Mouse (Mus musculus) right cerebral cortex, postnatal 36 days (tissue): ENCODE data around the gene Cope.
A peak's percentile ranks its signal among the peaks of the same experiment; 100 is the strongest.

Experiments used
- DNase-seq, 2 experiments: peaks; one replicate each; pipeline ENCODE4 v3.0.0; 2022; ENCODE audit warnings: low spot score in 2 of 2, mixed read lengths in 1 of 2

Cope gene

DNA sequence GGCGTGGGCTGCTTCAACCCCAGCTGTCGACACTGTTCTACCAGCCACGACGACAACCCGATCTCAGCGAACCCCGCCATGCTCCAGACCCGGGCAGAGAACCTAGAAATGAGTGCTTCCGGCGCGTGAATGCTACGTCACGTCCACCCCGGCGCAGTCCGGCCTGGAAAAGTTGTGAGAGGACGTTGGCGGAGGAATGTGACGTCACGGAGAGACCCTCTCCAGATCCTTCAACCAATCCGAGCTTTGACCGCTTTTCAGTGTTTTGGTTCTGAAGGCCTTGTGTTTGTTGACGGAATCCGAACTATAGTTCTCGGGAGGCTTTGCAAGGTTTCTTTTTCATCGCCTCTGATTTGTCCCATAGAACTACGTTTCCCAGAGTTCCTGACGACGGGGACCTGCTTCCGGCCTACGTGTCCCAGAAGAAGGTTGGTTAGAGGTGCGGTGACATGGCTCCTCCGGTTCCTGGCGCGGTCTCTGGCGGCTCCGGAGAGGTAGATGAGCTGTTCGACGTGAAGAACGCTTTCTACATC, at the start of gene Cope, which contains the start of gene Ddx49:
TSS of gene Cope (plus strand) at position 161 of the 533 bp plus-strand sequence.
TSS of gene Ddx49 (minus strand) at position 132 of the 533 bp plus-strand sequence.
- peak; percentile 94 to 95 for DNase-seq

DNA sequence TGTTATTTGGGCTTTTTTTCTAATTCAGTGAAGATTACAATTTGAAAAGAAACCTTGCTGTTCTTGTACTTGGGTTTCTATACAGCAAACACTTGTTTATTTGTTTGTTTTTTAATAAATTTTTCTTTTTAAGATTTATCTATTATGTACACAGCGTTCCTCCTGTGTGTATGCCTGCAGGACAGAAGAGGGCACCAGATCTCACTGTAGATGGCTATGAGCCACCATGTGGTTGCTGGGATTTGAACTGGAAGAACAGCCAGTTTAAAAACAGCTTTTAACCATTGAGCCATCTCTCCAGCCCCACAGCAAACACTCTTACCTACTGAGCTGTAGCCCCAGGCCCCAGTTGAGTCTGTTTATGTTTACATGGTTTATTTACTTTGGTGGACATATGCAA, 47.7 kb upstream of the Cope start:
- no peak for DNase-seq

DNA sequence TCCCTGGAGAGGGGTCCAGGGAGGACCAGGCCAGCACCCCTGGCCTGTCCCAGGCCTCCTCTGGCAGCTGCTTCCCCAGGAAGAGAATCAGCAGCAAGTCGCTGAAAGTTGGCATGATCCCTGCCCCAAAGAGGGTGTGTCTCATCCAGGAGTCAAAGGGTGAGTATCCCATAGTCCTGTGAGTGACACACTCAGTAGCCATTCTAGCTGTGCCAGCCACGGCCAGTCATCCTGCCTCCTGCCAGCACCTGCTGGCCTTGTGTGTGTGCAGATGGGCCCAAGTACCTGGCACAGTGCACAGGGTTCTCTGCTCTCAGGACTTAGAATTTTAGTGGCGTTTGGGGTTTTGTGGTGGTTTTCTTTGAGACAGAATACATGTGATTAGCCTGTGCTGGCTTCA, 44.9 kb upstream of the Cope start:
- DNase-seq = no peak

DNA sequence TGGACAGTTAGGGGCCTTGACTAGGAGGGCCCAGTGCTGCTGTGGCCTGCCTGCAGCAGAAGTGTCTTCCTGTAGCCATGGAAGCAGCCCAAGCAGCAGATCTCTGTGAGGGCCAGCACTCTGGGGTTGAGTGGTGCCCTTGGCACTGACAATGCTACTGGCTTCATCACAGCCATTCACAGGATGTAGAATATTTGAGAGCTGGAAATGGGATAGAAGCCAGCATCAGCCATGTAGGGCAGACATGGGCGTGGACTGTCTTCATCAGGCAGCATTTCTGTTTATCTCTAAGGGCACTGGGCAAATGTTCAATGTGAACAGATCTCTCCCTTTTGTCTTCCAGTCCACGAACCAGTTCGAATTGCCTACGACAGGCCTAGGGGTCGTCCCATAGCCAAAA, 43.7 kb upstream of the Cope start:
- DNase-seq = no peak

GRCm38 (mm10) chr8:70259043-70259442, 43.3 kb upstream of the Cope start:
- no peak for DNase-seq

DNA sequence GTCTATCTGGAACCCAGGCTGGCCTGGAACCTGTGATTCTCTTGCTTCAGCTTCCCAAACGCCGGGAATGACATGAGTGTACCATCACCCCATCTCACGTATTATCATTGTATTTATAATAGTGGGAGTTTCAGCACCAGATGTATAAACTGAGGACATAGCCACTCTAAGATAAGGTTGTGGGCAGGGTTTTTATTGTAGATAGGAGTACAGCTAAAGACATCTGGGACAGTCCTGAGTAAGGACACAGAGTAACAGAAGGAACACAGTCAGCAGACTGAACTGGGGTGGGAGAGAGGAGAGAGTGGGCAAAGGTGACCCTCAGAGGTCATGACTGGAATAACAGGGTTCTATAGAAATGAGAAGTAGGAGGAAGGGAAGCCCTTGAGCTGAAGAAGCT, 34.6 kb upstream of the Cope start:
- DNase-seq = no peak

DNA sequence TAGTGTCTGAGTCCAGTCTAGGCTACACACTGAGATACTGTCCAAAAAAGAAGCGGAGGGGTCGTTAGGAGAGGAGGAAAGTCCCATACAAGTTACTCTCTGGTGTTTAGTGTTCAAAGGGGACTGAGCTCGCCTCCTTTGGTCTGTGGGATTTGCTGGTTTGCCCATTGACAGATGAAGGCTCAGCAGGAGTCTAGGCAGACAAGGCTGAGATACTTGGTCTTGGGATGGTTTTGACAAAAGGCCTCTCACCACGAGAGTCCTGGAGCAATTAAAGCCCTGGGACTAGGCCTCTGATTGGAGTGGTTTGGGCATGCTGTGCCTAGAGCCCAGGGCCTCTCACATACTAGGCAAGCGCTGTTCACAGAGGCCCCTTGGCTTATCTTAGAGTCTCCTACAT, 34.0 kb upstream of the Cope start:
- DNase-seq = no peak

DNA sequence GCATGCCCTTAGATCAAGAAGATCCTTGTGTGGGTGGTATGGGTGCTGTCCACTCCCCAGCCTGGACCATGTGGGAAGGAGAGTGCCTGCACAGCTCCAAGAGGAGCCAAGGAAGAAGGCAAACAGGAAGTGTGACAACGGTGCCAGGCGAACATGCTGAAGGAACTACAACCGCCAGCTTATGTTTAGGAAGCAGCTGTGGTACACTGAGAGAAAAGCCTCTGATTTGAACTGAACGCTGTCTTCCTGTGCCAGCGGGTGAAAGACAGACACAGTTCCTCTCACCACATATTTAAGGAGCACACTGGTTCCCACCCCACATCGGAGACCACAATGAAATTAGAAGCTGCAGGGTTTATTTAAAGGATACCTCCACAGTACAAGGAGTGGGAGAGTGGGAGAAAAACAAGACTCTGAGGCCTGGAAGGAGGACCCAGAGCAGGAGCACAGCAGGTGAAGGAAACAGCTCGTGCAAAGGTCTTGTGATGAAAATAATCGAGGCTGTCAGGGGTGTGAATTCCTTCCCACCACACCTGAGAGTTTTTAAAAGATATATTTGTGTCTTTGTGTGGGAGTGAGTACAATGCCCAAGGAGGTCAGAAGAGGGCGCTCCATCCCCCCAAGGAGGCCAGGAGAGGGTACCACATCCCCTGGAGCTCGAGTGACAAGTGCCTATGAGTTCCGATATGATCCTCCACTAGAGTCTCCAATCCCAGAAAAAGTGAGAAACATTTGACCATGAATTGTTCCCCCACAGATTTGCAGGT, 33.3 kb upstream of the Cope start:
- peak in 1 of 2 experiments; percentile 43 for DNase-seq

DNA sequence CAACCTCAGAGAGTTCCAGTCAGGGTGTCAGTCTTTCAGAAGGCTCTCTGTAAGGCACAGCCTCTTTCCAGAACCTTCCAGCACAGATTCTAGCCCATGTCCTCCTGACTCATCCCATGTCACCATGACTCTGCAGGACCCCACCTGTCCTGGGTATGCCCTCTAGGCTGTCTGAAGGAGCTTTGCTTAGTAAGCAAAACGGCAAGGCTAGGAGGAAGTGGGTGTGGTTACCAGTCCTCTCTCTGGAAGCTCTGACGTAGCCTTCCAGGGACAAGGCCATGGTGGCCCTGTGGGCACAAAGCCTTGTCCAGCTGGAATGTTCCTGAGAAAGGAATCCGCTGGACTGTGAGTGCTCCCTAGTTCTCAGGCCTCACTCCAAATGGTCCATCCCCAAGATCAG, 29.4 kb upstream of the Cope start:
- no peak for DNase-seq

DNA sequence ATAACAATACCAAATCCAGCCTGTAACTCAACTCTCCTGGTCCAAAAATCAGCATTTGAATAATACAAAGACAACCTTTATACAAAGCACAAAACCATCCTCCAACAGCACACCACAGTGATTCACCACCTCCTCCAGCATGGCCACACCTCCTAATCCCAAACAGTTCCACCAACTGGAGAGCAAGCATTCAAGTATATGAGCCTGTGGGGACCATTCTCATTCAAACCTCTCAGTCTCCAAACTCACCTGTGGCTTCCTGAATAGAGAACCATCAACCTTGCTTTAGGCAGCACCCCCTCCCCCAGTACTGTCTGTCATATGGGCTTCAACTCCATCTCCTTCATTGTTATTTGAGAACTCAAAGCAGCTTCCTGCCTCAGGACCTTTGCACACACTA, 28.0 kb upstream of the Cope start:
- DNase-seq = no peak

DNA sequence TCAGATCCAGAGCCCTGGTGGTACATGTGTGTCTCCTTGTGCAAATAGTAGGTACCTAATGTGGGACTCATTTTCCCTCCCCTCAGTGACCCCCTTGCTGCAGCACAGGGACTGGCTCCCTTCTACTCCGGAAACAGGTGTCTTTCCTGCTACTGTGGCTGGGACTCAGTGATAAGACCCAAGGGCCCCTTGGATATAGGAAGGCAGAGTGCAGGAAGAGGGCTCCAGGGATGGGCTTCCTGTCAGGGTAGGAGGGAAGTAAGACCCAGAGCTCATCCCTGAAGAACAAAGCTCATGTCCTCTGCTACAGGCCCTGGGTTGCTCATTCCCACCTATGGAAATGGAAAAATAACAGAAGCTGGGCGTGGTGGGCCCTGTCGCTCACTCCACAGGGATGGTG, 25.8 kb upstream of the Cope start:
- no peak for DNase-seq

- DNase-seq = peak; percentile 32 to 54
Observed at GRCm38 (mm10) chr8:70278175-70278574, 24.1 kb upstream of the Cope start.

DNA sequence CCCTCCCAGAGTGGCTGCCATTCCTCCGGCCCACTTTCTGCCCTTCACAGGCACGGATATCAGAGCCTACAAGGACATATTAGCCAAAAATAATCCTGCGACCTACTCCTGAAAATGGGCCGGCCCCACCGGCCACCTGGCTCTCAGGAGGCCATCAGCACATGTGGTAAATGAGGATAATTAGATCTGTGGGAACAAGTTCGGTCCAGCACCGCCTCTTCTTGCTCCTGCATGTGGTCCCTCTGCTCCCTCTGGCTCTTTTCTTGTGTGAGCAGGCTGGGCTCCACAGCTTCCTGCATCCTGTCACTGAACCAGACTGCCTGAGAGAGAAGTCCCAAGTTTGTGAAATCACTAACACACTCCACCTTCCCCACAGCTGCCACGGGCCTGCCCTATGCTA, 23.1 kb upstream of the Cope start:
- no peak for DNase-seq

DNA sequence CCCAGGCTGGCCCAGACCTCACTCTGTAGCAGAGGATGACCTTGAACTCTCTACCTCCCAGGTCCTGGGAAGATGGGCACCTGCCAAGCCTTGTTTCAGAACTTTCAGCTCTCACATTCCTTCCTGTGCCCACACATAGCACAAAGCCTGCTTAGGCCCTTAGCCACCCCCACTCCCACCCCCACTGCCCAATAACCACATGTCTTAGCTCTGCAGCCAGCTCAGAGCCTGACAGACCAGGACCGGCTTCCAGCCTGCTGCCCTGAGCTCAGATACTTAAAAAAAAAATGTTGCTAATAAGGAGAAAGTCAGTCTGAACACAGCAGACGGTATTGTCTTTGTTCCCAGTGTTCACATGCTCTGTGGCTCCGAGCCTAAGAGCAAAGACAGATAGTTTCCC, 21.3 kb upstream of the Cope start:
- DNase-seq = no peak

- DNase-seq = peak; percentile 44 to 56
Observed at GRCm38 (mm10) chr8:70282603-70283135, 19.6 kb upstream of the Cope start, which contains the start of gene Homer3. Gene Homer3, plus strand, starts transcription at chr8:70282827.

GRCm38 (mm10) chr8:70283136-70284077, 18.9 kb upstream of the Cope start:
- no peak for DNase-seq

- DNase-seq = no peak
Observed at GRCm38 (mm10) chr8:70284421-70284820, 17.9 kb upstream of the Cope start.

DNA sequence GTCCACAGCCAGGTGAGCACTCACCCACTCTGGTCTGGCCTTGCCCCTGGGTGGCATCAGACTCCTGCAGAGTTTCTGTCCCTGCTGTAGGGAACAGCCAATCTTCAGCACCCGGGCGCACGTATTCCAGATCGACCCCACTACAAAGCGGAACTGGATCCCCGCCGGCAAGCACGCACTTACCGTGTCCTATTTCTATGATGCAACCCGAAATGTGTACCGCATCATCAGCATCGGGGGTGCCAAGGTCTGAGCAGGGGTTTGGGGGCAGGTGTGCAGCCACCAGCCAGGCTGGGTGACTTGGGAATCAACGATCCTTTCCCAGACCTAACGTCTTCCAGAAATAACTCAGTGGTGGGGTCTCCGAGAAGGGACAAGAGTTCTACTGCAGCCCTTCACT, 17.0 kb upstream of the Cope start:
- no peak for DNase-seq

GRCm38 (mm10) chr8:70286737-70287136, 15.6 kb upstream of the Cope start:
- no peak for DNase-seq

DNA sequence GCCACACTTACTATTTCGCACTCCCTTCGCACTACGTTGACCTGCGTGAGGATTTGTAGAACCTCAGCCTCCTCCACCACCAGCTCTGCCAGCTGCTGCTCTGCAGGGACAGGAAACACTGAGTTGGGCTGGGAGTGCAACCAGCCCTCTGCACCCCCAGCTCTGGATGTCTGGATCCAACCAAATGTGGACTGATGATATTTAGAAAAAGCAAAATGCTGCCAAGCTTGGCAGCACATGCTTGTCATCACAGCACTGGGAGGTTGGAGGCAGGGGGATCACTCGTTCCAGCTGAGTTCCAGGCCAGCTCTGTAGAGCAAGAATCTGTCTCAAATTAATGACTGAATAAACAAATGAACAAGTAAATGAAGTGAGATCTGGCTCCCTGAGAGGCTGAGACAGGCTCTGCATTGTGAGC, 8.3 kb upstream of the Cope start:
- DNase-seq = no peak

DNA sequence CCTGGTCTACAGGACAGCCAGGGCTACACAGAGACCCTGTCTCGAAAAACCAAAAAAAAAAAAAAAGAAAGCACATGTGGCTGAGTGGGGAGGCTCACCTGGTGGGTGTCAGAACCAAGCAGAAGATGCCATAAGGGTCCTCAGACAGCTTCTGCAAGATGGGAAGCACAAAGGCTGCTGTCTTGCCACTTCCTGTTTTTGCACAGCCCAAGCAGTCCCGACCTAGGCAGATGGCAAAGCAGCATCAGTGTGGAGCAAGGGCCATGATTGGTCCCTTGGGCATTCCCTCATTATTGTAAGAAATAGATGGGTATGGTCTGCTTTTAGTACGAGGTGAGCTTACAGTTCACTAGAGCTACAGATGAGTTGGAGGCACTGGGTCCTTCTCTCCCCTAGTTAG, 1.4 kb upstream of the Cope start:
- no peak for DNase-seq

DNA sequence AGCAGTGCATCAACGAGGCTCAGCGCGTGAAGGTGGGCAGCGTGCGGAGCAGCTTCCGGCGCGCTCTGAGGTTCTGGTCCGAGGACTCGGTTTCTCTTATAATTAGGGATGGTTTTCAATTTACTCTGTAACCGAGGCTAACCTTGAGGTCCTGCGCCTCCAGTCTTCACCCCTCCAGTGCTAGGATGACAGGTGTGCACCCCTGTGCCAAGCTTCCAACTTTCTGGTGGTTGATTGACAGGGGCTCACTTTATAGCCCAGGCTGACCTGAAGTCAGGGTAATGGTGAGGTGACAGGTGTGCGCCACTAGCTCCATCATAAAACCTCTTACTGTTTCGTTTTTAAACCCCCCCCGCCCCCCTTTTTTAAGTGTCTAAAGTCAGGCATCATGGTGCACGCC, 583 bp downstream of the Cope start:
- no peak for DNase-seq
